Mouse (Mus musculus): ENCODE measurements around the gene Arl4a. TPM values are rescaled to one million over a fixed set of nuclear protein-coding genes. Genes with fewer than 3 reads are reported as not detected.

Arl4a gene
- polyA plus RNA-seq, 1 experiment = 112 TPM

GRCm38 (mm10) chr12:39998853-39999195, 39.0 kb downstream of the Arl4a start:
- Histone ChIP-seq H3K4me1 (ENCODE audit: control insufficient read depth, insufficient read depth, low read length) (no peaks in the 10 kb centered on the region), H3K4me3 (replicated peaks; ENCODE audit: control insufficient read depth, low read depth, low read length) (no peak overlapping the region), H3K27ac (ENCODE audit: control insufficient read depth, insufficient read depth, low read depth, low read length, poor library complexity) (no peak overlapping the region)
- no peak for TF ChIP-seq CTCF (IDR thresholded peaks at IDR 0.05; ENCODE audit: control insufficient read depth, insufficient read depth, low read length)
- no peak for TF ChIP-seq POLR2A (IDR thresholded peaks at IDR 0.05; ENCODE audit: borderline replicate concordance, control insufficient read depth, low read depth, low read length)
- 91% methylated on average over 4 of the region's 4 CpGs for WGBS

- no peaks in the 10 kb centered on the region for H3K4me1 ChIP-seq (ENCODE audit: control insufficient read depth, insufficient read depth, low read length)
- H3K4me3 ChIP-seq (replicated peaks; ENCODE audit: control insufficient read depth, low read depth, low read length) = no peak overlapping the region
- no peak overlapping the region for H3K27ac ChIP-seq (ENCODE audit: control insufficient read depth, insufficient read depth, low read depth, low read length, poor library complexity)
- 55% methylated on average over 9 of the region's 9 CpGs for WGBS
- no peak for TF ChIP-seq CTCF (IDR thresholded peaks at IDR 0.05; ENCODE audit: control insufficient read depth, insufficient read depth, low read length)
- no peak for TF ChIP-seq POLR2A (IDR thresholded peaks at IDR 0.05; ENCODE audit: borderline replicate concordance, control insufficient read depth, low read depth, low read length)
These were observed 39.6 kb downstream of the Arl4a start for GRCm38 (mm10) chr12:39998070-39998852.

GRCm38 (mm10) chr12:39997651-39998050, 40.2 kb downstream of the Arl4a start:
- WGBS = 66% methylated on average over 4 of the region's 4 CpGs
- TF ChIP-seq CTCF (IDR thresholded peaks at IDR 0.05; ENCODE audit: control insufficient read depth, insufficient read depth, low read length) (no peak), POLR2A (IDR thresholded peaks at IDR 0.05; ENCODE audit: borderline replicate concordance, control insufficient read depth, low read depth, low read length) (no peak)
- Histone ChIP-seq H3K4me1 (ENCODE audit: control insufficient read depth, insufficient read depth, low read length) (no peaks in the 10 kb centered on the region), H3K27ac (ENCODE audit: control insufficient read depth, insufficient read depth, low read depth, low read length, poor library complexity) (no peak overlapping the region), H3K4me3 (replicated peaks; ENCODE audit: control insufficient read depth, low read depth, low read length) (no peak overlapping the region)

GRCm38 (mm10) chr12:39996015-39996414, 41.8 kb downstream of the Arl4a start:
- H3K27ac ChIP-seq (ENCODE audit: control insufficient read depth, insufficient read depth, low read depth, low read length, poor library complexity) = no peak overlapping the region

GRCm38 (mm10) chr12:39995609-39996008, 42.2 kb downstream of the Arl4a start:
- TF ChIP-seq CTCF (IDR thresholded peaks at IDR 0.05; ENCODE audit: control insufficient read depth, insufficient read depth, low read length) = no peak
- TF ChIP-seq POLR2A (IDR thresholded peaks at IDR 0.05; ENCODE audit: borderline replicate concordance, control insufficient read depth, low read depth, low read length) = no peak
- H3K4me3 ChIP-seq (replicated peaks; ENCODE audit: control insufficient read depth, low read depth, low read length) = no peak overlapping the region
- H3K27ac ChIP-seq (ENCODE audit: control insufficient read depth, insufficient read depth, low read depth, low read length, poor library complexity) = no peak overlapping the region
- 16% methylated on average over 1 of the region's 1 CpGs for WGBS
- no peaks in the 10 kb centered on the region for H3K4me1 ChIP-seq (ENCODE audit: control insufficient read depth, insufficient read depth, low read length)

More at GRCm38 (mm10) chr12:39996015-39996414, 41.8 kb downstream of the Arl4a start:
- WGBS = 88% methylated on average over 5 of the region's 5 CpGs
- TF ChIP-seq POLR2A (IDR thresholded peaks at IDR 0.05; ENCODE audit: borderline replicate concordance, control insufficient read depth, low read depth, low read length) (no peak), CTCF (IDR thresholded peaks at IDR 0.05; ENCODE audit: control insufficient read depth, insufficient read depth, low read length) (no peak)
- Histone ChIP-seq H3K4me3 (replicated peaks; ENCODE audit: control insufficient read depth, low read depth, low read length) (no peak overlapping the region), H3K4me1 (ENCODE audit: control insufficient read depth, insufficient read depth, low read length) (no peaks in the 10 kb centered on the region)

- 76% methylated on average over 6 of the region's 6 CpGs for WGBS
- TF ChIP-seq CTCF (IDR thresholded peaks at IDR 0.05; ENCODE audit: control insufficient read depth, insufficient read depth, low read length) (no peak), POLR2A (IDR thresholded peaks at IDR 0.05; ENCODE audit: borderline replicate concordance, control insufficient read depth, low read depth, low read length) (no peak)
- no peak overlapping the region for H3K4me3 ChIP-seq (replicated peaks; ENCODE audit: control insufficient read depth, low read depth, low read length)
- H3K27ac ChIP-seq (ENCODE audit: control insufficient read depth, insufficient read depth, low read depth, low read length, poor library complexity) = no peak overlapping the region
- H3K4me1 ChIP-seq (ENCODE audit: control insufficient read depth, insufficient read depth, low read length) = no peaks in the 10 kb centered on the region
These were observed 45.0 kb downstream of the Arl4a start for GRCm38 (mm10) chr12:39992767-39993302.

- Histone ChIP-seq H3K4me3 (replicated peaks; ENCODE audit: control insufficient read depth, low read depth, low read length) (no peak overlapping the region), H3K4me1 (ENCODE audit: control insufficient read depth, insufficient read depth, low read length) (no peaks in the 10 kb centered on the region), H3K27ac (ENCODE audit: control insufficient read depth, insufficient read depth, low read depth, low read length, poor library complexity) (no peak overlapping the region)
- WGBS = 75% methylated on average over 4 of the region's 4 CpGs
- no peak for TF ChIP-seq POLR2A (IDR thresholded peaks at IDR 0.05; ENCODE audit: borderline replicate concordance, control insufficient read depth, low read depth, low read length)
- TF ChIP-seq CTCF (IDR thresholded peaks at IDR 0.05; ENCODE audit: control insufficient read depth, insufficient read depth, low read length) = no peak
These were observed 46.7 kb downstream of the Arl4a start for GRCm38 (mm10) chr12:39990830-39991780.

- Histone ChIP-seq H3K27ac (ENCODE audit: control insufficient read depth, insufficient read depth, low read depth, low read length, poor library complexity) (no peak overlapping the region), H3K4me1 (ENCODE audit: control insufficient read depth, insufficient read depth, low read length) (no peaks in the 10 kb centered on the region), H3K4me3 (replicated peaks; ENCODE audit: control insufficient read depth, low read depth, low read length) (no peak overlapping the region)
- 84% methylated on average over 4 of the region's 4 CpGs for WGBS
- TF ChIP-seq CTCF (IDR thresholded peaks at IDR 0.05; ENCODE audit: control insufficient read depth, insufficient read depth, low read length) (no peak), POLR2A (IDR thresholded peaks at IDR 0.05; ENCODE audit: borderline replicate concordance, control insufficient read depth, low read depth, low read length) (no peak)
These were observed 48.7 kb downstream of the Arl4a start for GRCm38 (mm10) chr12:39989136-39989535.

Measured in bone marrow, adult 2 months (tissue).